Mouse (Mus musculus) lung, adult 10 weeks (tissue): Measurements from ENCODE around the gene Rassf7. TPM values are rescaled to one million over a fixed set of nuclear protein-coding genes. Genes with fewer than 3 reads are reported as not detected.

Experiments
- polyA plus RNA-seq: library from polyadenylated mRNA; stranded (reverse); fragments of 350-450 nt; fragmentation: Illumina TruSeq; extraction: RNeasy Lipid Tissue Mini Kit (QIAGEN cat#74804); gene quantifications from one replicate; pipeline ENCODE4 v1.2.3, GENCODE M21; 2014; ENCODE audit warnings: low read depth, low replicate concordance; ENCODE audit not compliant: insufficient read depth

Rassf7 gene
- 55.1 TPM for polyA plus RNA-seq

GRCm38 (mm10) chr7:141215101-141215879 lies at the start of gene Rassf7:
Gene Rassf7 (plus strand): TSS chr7:141215860.

GRCm38 (mm10) chr7:141172116-141173006 lies 43.3 kb upstream of the Rassf7 start, which contains the start of gene Rnh1:
Gene Rnh1 (minus strand): TSS chr7:141172857.

GRCm38 (mm10) chr7:141193948-141194347 lies 21.7 kb upstream of the Rassf7 start, which contains the start of the genes Hras and Lrrc56:
Gene Hras (minus strand): TSS chr7:141194005.
Gene Lrrc56 (plus strand): TSS chr7:141194157.

GRCm38 (mm10) chr7:141213605-141214235 lies 1.9 kb upstream of the Rassf7 start, which contains the start of gene Lmntd2:
Gene Lmntd2 (minus strand): TSS chr7:141214080.

GRCm38 (mm10) chr7:141228279-141229067 lies 12.8 kb downstream of the Rassf7 start, which contains the start of gene Phrf1:
Gene Phrf1 (plus strand): TSS chr7:141228784.

GRCm38 (mm10) chr7:141265739-141266561 lies 50.3 kb downstream of the Rassf7 start, which contains the start of gene Irf7:
Gene Irf7 (minus strand): TSS chr7:141266481.

Other genes starting within 250 kb of the Rassf7 start
- gene Ifitm1, start 248.6 kb upstream of the Rassf7 start, polyA plus RNA-seq: 139 TPM
- gene Ifitm3, start 205.1 kb upstream of the Rassf7 start, polyA plus RNA-seq: 811 TPM
- gene Ifitm6, start 197.9 kb upstream of the Rassf7 start, polyA plus RNA-seq: 21.7 TPM
- not detected for gene Gm17387, start 186.7 kb upstream of the Rassf7 start, polyA plus RNA-seq
- gene B4galnt4, start 154.8 kb upstream of the Rassf7 start, polyA plus RNA-seq: not detected
- gene Pkp3, start 137.6 kb upstream of the Rassf7 start, polyA plus RNA-seq: 12.5 TPM
- gene Sigirr, start 115.3 kb upstream of the Rassf7 start, polyA plus RNA-seq: 23.1 TPM
- gene Ano9, start 98.1 kb upstream of the Rassf7 start, polyA plus RNA-seq: 1.0 TPM
- 14.6 TPM for gene Ptdss2, start 93.5 kb upstream of the Rassf7 start, polyA plus RNA-seq
- 139 TPM for gene Rnh1, start 43.0 kb upstream of the Rassf7 start, polyA plus RNA-seq
- gene Hras, start 21.9 kb upstream of the Rassf7 start, polyA plus RNA-seq: 93.0 TPM
- gene Lrrc56, start 21.7 kb upstream of the Rassf7 start, polyA plus RNA-seq: 7.3 TPM
- gene Lmntd2, start 1.8 kb upstream of the Rassf7 start, polyA plus RNA-seq: 1.0 TPM
- gene Phrf1, start 12.9 kb downstream of the Rassf7 start, polyA plus RNA-seq: 26.6 TPM
- 21.8 TPM for gene Irf7, start 50.6 kb downstream of the Rassf7 start, polyA plus RNA-seq
- gene Cdhr5, start 60.9 kb downstream of the Rassf7 start, polyA plus RNA-seq: 0.23 TPM
- not detected for gene Sct, start 63.3 kb downstream of the Rassf7 start, polyA plus RNA-seq
- not detected for gene Drd4, start 76.1 kb downstream of the Rassf7 start, polyA plus RNA-seq
- 20.4 TPM for gene Deaf1, start 111.8 kb downstream of the Rassf7 start, polyA plus RNA-seq
- 25.4 TPM for gene Tmem80, start 111.9 kb downstream of the Rassf7 start, polyA plus RNA-seq
- 30.4 TPM for gene Eps8l2, start 123.0 kb downstream of the Rassf7 start, polyA plus RNA-seq
- 203 TPM for gene Taldo1, start 176.3 kb downstream of the Rassf7 start, polyA plus RNA-seq
- gene Gatd1, start 198.3 kb downstream of the Rassf7 start, polyA plus RNA-seq: 24.6 TPM
- 0.50 TPM for gene Cend1, start 213.6 kb downstream of the Rassf7 start, polyA plus RNA-seq
- 12.9 TPM for gene Slc25a22, start 222.0 kb downstream of the Rassf7 start, polyA plus RNA-seq
- gene Pidd1, start 228.2 kb downstream of the Rassf7 start, polyA plus RNA-seq: 0.81 TPM
- gene Rplp2, start 231.5 kb downstream of the Rassf7 start, polyA plus RNA-seq: 1,656 TPM
- 109 TPM for gene Pnpla2, start 239.3 kb downstream of the Rassf7 start, polyA plus RNA-seq
- 126 TPM for gene Cracr2b, start 245.2 kb downstream of the Rassf7 start, polyA plus RNA-seq